Mouse (Mus musculus) left cerebral cortex, postnatal 25 days (tissue): ENCODE measurements at regions not wholly inside any gene's neighbourhood (a gene's known extent, or its start where the extent isn't known, plus 50 kb on each side); places are given as distances from the start of the nearest gene placed in this dataset.

ENCODE experiments used
- DNase-seq, 2 experiments: peaks; one replicate each; pipeline ENCODE4 v3.0.0; 2022; ENCODE audit warnings: low spot score in 2 of 2, mixed read lengths in 1 of 2
- intact Hi-C: fragments of 180-260 bp; cut with DNase I; formaldehyde crosslinking; loops from one replicate; pipeline ENCODE4 v1.15.1; 2025

DNA sequence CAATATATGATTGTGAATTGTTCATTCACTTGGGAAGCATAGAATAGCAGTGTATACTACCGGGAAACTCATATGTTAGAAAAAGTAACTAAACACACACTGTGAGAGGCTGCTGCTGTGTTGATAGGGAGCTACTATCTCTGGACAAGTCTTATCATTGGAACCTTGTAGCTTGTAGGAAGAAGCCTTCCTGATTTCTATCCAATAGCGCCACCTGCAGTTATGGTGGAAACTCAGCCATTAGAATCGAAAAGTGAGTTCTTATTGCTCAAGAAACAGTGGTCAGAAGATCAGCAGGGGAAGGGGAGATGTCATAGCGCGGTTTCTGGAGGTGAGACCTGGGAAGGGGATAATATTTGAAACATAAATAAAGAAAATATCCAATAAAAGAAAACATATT is 1245.1 kb upstream of the Cdh6 start:
- peak; percentile 17 to 55 for DNase-seq
- intact Hi-C loops: loop anchor here (5.0 to 10.0 kb wide), 2 partner anchors 1284 to 1556 kb away; no protein-coding TSS in a partner anchor

DNA sequence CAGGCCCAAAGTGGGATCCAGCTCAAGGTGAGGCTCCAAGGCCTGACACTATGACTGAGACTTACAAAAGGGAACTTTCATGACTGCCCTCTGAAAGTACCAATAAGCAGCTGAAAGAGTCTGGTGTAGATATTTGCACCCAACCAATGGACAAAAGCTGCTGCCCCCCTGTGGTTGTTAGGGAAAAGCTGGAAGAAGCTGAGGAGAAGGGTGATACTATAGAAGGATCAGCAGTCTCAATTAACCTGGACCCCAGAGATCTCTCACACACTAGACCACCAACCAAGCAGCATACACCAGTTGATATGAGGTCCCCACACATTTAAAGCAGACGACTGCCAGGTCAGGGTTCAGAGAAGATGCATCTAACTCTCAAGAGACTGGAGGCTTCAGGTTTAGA is 1211.9 kb upstream of the Cdh6 start:
- intact Hi-C loops: no loop called here
- peak in 1 of 2 experiments; percentile 2 for DNase-seq

DNA sequence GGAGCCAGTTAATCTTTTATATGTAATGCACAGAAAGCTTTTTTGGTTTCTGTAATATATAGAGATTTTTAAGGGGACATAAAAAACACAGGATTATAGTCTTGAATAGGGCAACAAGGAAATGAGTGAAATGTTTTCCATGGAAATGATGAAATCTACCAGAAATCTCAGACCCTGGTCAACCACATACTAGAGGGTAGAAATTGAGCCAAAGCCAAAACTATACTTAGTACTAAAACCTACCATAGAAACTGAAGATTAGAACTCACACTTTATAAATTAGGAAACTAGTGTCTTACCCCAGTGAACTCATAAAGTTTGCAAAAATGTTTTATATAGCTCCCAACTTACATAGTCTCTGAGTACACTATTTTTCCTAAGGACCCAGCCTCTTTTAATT is 1204.9 kb upstream of the Cdh6 start:
- DNase-seq: no peak
- intact Hi-C loops: no loop called here
